Mouse (Mus musculus) embryonic facial prominence, embryonic 14.5 days (tissue): ENCODE measurements around the gene Znhit6. TPM values are rescaled to one million over a fixed set of nuclear protein-coding genes. Genes with fewer than 3 reads are reported as not detected.
A peak's percentile ranks its signal among the peaks of the same experiment; 100 is the strongest.

Source experiments
- ATAC-seq: fragments of 200-750 bp; cut with Nextera tagmentation; 2 replicates; pipeline ENCODE4 v1.8.0; 2017; ENCODE audit warnings: low read depth, moderate number of reproducible peaks, moderate TSS enrichment
- DNase-seq: peaks from one replicate; pipeline ENCODE4 v3.0.0-alpha.2; 2015; ENCODE audit warnings: low spot score
- H3K27ac ChIP-seq: fragments of 300-500 bp; sonication (generic); replicated peaks from 2 replicates; pipeline ENCODE4 v1.5.1; 2014; ENCODE audit warnings: low read depth, mild to moderate bottlenecking, low read length, moderate library complexity
- H3K27me3 ChIP-seq: fragments of 300-500 bp; sonication (generic); replicated peaks from 2 replicates; pipeline ENCODE4 v1.6.1; 2014; ENCODE audit warnings: low read length; ENCODE audit not compliant: control insufficient read depth, insufficient read depth
- H3K36me3 ChIP-seq: fragments of 300-500 bp; sonication (generic); 2 replicates; pipeline ENCODE4 v1.6.1; 2014; ENCODE audit warnings: low read length, mixed read lengths; ENCODE audit not compliant: control insufficient read depth, insufficient read depth
- H3K4me1 ChIP-seq: fragments of 300-500 bp; sonication (generic); 2 replicates; pipeline ENCODE4 v1.6.1; 2014; ENCODE audit warnings: antibody characterized with exemption, low read length; ENCODE audit not compliant: control insufficient read depth, insufficient read depth
- H3K4me2 ChIP-seq: fragments of 300-500 bp; sonication (generic); 2 replicates; pipeline ENCODE4 v1.6.1; 2014; ENCODE audit warnings: low read depth, mild to moderate bottlenecking, low read length, moderate library complexity, mixed read lengths
- H3K4me3 ChIP-seq: fragments of 300-500 bp; sonication (generic); 2 replicates; pipeline ENCODE4 v1.5.1; 2014; ENCODE audit warnings: low read depth, mild to moderate bottlenecking, low read length
- H3K9ac ChIP-seq: fragments of 300-500 bp; sonication (generic); 2 replicates; pipeline ENCODE4 v1.6.1; 2014; ENCODE audit warnings: low read depth, mild to moderate bottlenecking, low read length, moderate library complexity, mixed read lengths
- H3K9me3 ChIP-seq: fragments of 300-500 bp; sonication (generic); 2 replicates; pipeline ENCODE4 v1.6.1; 2016; ENCODE audit warnings: low read length; ENCODE audit not compliant: control insufficient read depth
- WGBS: fragments of 180-500 bp; shearing (Covaris S2); extraction: QIAGEN DNeasy Blood & Tissue Kit; methylation state at CpG from one replicate; pipeline ENCODE4 v1.1.7; 2014; 5-methylcytosine and 5-hydroxymethylcytosine counted together
- polyA plus RNA-seq: library from polyadenylated mRNA; unstranded; fragments of >200 nt; fragmentation: Nextera tagmentation; extraction: Ambion mirVana; gene quantifications from 2 replicates; pipeline ENCODE4 v1.2.1, GENCODE M21; 2014

Gene Znhit6
- polyA plus RNA-seq, 1 experiment from 2014 or later: 27.9 TPM

- Histone ChIP-seq H3K9me3 (no peaks in the 10 kb centered on the region), H3K4me1 (no peaks in the 10 kb centered on the region), H3K4me3 (no peak overlapping the region), H3K27ac (no peak overlapping the region), H3K9ac (no peak overlapping the region), H3K4me2 (no peak overlapping the region), H3K36me3 (peaks cover 82% of the 10 kb centered on the region), H3K27me3 (no peaks in the 10 kb centered on the region)
- 91% methylated on average over 6 of the region's 6 CpGs for WGBS
- no peak for ATAC-seq
- DNase-seq: no peak
These were observed 19.3 kb downstream of the Znhit6 start for GRCm38 (mm10) chr3:145595354-145595753.

GRCm38 (mm10) chr3:145599059-145599458, 23.1 kb downstream of the Znhit6 start:
- no peak overlapping the region for H3K9ac ChIP-seq
- no peaks in the 10 kb centered on the region for H3K9me3 ChIP-seq
- H3K4me1 ChIP-seq: no peaks in the 10 kb centered on the region
- no peak overlapping the region for H3K4me2 ChIP-seq
- H3K4me3 ChIP-seq: no peak overlapping the region
- H3K27ac ChIP-seq: no peak overlapping the region
- WGBS: 96% methylated on average over 7 of the region's 7 CpGs
- no peaks in the 10 kb centered on the region for H3K27me3 ChIP-seq
- no peak for DNase-seq
- peaks cover 79% of the 10 kb centered on the region for H3K36me3 ChIP-seq
- ATAC-seq: no peak

- Histone ChIP-seq H3K4me1 (no peaks in the 10 kb centered on the region), H3K4me3 (no peak overlapping the region), H3K9me3 (no peaks in the 10 kb centered on the region), H3K27me3 (no peaks in the 10 kb centered on the region), H3K36me3 (peaks cover 81% of the 10 kb centered on the region), H3K9ac (no peak overlapping the region), H3K27ac (no peak overlapping the region), H3K4me2 (no peak overlapping the region)
- 90% methylated on average over 6 of the region's 6 CpGs for WGBS
- ATAC-seq (no peak), DNase-seq (no peak)
These were observed 24.8 kb downstream of the Znhit6 start for GRCm38 (mm10) chr3:145600801-145601200.

GRCm38 (mm10) chr3:145601345-145601744, 25.3 kb downstream of the Znhit6 start:
- no peak for DNase-seq
- ATAC-seq: no peak
- Histone ChIP-seq H3K27ac (no peak overlapping the region), H3K4me3 (no peak overlapping the region), H3K9me3 (no peaks in the 10 kb centered on the region), H3K36me3 (peaks cover 76% of the 10 kb centered on the region), H3K27me3 (no peaks in the 10 kb centered on the region), H3K4me1 (no peaks in the 10 kb centered on the region), H3K4me2 (no peak overlapping the region), H3K9ac (no peak overlapping the region)
- 64% methylated on average over 6 of the region's 6 CpGs for WGBS

- peaks cover 80% of the 10 kb centered on the region for H3K36me3 ChIP-seq
- H3K9ac ChIP-seq: no peak overlapping the region
- H3K4me3 ChIP-seq: no peak overlapping the region
- DNase-seq (peak; percentile 46), ATAC-seq (0 out of 2 replicates have a peak, but pooled peaks have one; percentile 44)
- peak overlapping the region; percentile 10; the same call in 1 of the 2 replicates for H3K27ac ChIP-seq
- WGBS: 72% methylated on average over 11 of the region's 11 CpGs
- no peaks in the 10 kb centered on the region for H3K4me1 ChIP-seq
- H3K9me3 ChIP-seq: no peaks in the 10 kb centered on the region
- no peaks in the 10 kb centered on the region for H3K27me3 ChIP-seq
- no peak overlapping the region for H3K4me2 ChIP-seq
These were observed 26.6 kb downstream of the Znhit6 start for GRCm38 (mm10) chr3:145602410-145603206.

GRCm38 (mm10) chr3:145605437-145606123, 29.6 kb downstream of the Znhit6 start:
- ATAC-seq: no peak
- no peak overlapping the region for H3K4me3 ChIP-seq
- H3K4me1 ChIP-seq: no peaks in the 10 kb centered on the region
- H3K27ac ChIP-seq: no peak overlapping the region
- H3K9ac ChIP-seq: no peak overlapping the region
- H3K4me2 ChIP-seq: no peak overlapping the region
- no peak for DNase-seq
- H3K36me3 ChIP-seq: peaks cover 55% of the 10 kb centered on the region
- H3K9me3 ChIP-seq: no peaks in the 10 kb centered on the region
- H3K27me3 ChIP-seq: no peaks in the 10 kb centered on the region
- 79% methylated on average over 5 of the region's 5 CpGs for WGBS

- Histone ChIP-seq H3K4me1 (no peaks in the 10 kb centered on the region), H3K36me3 (peaks cover 36% of the 10 kb centered on the region; the same call in 1 of the 2 replicates), H3K27me3 (no peaks in the 10 kb centered on the region), H3K4me3 (no peak overlapping the region), H3K27ac (no peak overlapping the region), H3K4me2 (no peak overlapping the region), H3K9ac (no peak overlapping the region), H3K9me3 (no peaks in the 10 kb centered on the region)
- no peak for ATAC-seq
- 92% methylated on average over 5 of the region's 5 CpGs for WGBS
- DNase-seq: no peak
These were observed 32.3 kb downstream of the Znhit6 start for GRCm38 (mm10) chr3:145608320-145608719.

GRCm38 (mm10) chr3:145612662-145613061, 36.7 kb downstream of the Znhit6 start:
- Histone ChIP-seq H3K36me3 (0 out of 2 replicates have a peak, but pooled peaks cover 5% of the 10 kb centered on the region), H3K27ac (no peak overlapping the region), H3K9ac (no peak overlapping the region), H3K27me3 (no peaks in the 10 kb centered on the region), H3K9me3 (no peaks in the 10 kb centered on the region), H3K4me3 (no peak overlapping the region), H3K4me1 (peaks cover 17% of the 10 kb centered on the region; the same call in 1 of the 2 replicates), H3K4me2 (no peak overlapping the region)
- no peak for ATAC-seq
- no peak for DNase-seq
- 26% methylated on average over 4 of the region's 4 CpGs for WGBS
